Mouse (Mus musculus) G1E (cell line): ENCODE results near the gene Cotl1. TPM values are rescaled to one million over a fixed set of nuclear protein-coding genes. Genes with fewer than 3 reads are reported as not detected.

ENCODE experiments used
- ATAC-seq: 2 replicates; pipeline ENCODE4 v1.8.0; 2016; ENCODE audit warnings: mild to moderate bottlenecking; ENCODE audit not compliant: insufficient number of reproducible peaks, poor library complexity, low FRiP score, severe bottlenecking; ENCODE audit errors: extremely low read depth
- DNase-seq: peaks from one replicate; pipeline ENCODE4 v3.0.0; 2012; ENCODE audit warnings: low spot score
- H3K27me3 ChIP-seq: 2 replicates; pipeline ENCODE4 v1.6.1; 2012; ENCODE audit warnings: mild to moderate bottlenecking, low read length, inconsistent platforms; ENCODE audit not compliant: insufficient read depth
- H3K36me3 ChIP-seq: replicated peaks from 2 replicates; pipeline ENCODE3; 2012; ENCODE audit warnings: mild to moderate bottlenecking, inconsistent platforms
- H3K4me1 ChIP-seq: 2 replicates; pipeline ENCODE4 v1.6.1; 2012; ENCODE audit warnings: low read depth, low read length, inconsistent platforms, mixed read lengths; ENCODE audit not compliant: insufficient read depth
- H3K4me3 ChIP-seq: 2 replicates; pipeline ENCODE4 v1.5.1; 2012; ENCODE audit warnings: low read depth, mild to moderate bottlenecking, inconsistent platforms, low read length, moderate library complexity, mixed read lengths
- H3K9me3 ChIP-seq: replicated peaks from 2 replicates; pipeline ENCODE4 v1.6.1; 2012; ENCODE audit warnings: inconsistent platforms
- CTCF ChIP-seq: IDR thresholded peaks from 2 replicates; pipeline ENCODE4 v1.5.1; 2012; ENCODE audit warnings: low read depth, low read length, inconsistent platforms, mixed read lengths
- GATA1 ChIP-seq: IDR thresholded peaks from 2 replicates; pipeline ENCODE4 v1.6.1; 2012; ENCODE audit warnings: borderline replicate concordance, low read length, inconsistent platforms, mixed read lengths
- GATA2 ChIP-seq: IDR thresholded peaks from 2 replicates; pipeline ENCODE4 v1.6.1; 2012; ENCODE audit warnings: low read depth, low read length, inconsistent platforms, borderline replicate concordance
- POLR2AphosphoS5 ChIP-seq: IDR thresholded peaks from 2 replicates; pipeline ENCODE4 v1.6.1; 2012; ENCODE audit warnings: low read depth, low read length, inconsistent platforms; ENCODE audit not compliant: insufficient replicate concordance
- TAL1 ChIP-seq: conservative IDR thresholded peaks from 2 replicates; pipeline ENCODE4 v1.6.1; 2012; ENCODE audit warnings: low read depth, low read length, inconsistent platforms, mixed read lengths
- polyA plus RNA-seq: library from polyadenylated mRNA; stranded (reverse); fragments of >175 nt; gene quantifications from 2 replicates; pipeline ENCODE4 v1.2.3, GENCODE M21; 2012
- total RNA-seq, 2 experiments: library from RNA; stranded (forward) in 1 of 2; stranded (reverse) in 1 of 2; fragments of 200-1000 nt in 1 of 2; fragments of >200 nt in 1 of 2; fragmentation: Nextera tagmentation in 1 of 2; gene quantifications; 2 replicates each; pipeline ENCODE4 v1.2.3; 2014 to 2017

Gene Cotl1
- total and polyA plus RNA-seq, 3 experiments: 23.9 to 72.5 (median 63.4) TPM

DNA sequence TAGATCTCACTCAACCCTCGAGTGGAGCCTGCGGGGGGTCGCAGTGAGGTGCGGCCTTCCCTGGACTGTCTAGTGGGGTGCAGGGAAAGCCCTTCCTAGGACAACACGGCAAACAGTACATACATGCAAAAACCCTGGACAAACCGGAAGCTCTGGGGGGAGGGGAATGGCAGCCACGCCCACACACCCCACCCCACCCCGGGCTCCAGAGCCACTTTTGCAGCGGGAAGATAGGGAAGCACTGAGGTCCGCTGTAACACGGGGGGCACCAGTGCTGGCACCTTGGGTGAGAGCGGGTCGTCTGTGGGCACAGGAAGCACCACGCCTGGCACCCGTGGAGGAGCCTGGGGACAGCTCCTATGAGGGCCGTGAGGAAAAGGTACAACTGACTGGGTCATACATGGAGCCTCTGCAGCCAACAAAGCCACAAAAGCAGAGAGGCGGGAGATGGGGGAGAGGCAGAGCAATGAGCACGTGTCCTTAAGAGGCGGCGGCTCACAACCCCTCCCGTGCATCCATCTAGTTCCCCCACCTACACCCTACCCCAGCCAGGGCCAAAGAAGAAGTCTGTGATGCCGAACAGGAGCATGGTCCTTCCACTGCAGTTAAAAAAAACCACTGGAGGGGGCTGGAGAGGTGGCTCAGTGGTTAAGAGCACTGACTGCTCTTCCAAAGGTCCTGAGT, 74.4 kb downstream of the Cotl1 start:
- Histone ChIP-seq H3K4me1 (no peaks in the 10 kb centered on the region; the same call in 1 of the 2 replicates), H3K9me3 (no peaks in the 10 kb centered on the region), H3K4me3 (no peak overlapping the region), H3K36me3 (peaks cover 89% of the 10 kb centered on the region), H3K27me3 (no peaks in the 10 kb centered on the region)
- DNase-seq (no peak), ATAC-seq (no peak)
- TF ChIP-seq TAL1: no peak
- no peak for TF ChIP-seq GATA2

DNA sequence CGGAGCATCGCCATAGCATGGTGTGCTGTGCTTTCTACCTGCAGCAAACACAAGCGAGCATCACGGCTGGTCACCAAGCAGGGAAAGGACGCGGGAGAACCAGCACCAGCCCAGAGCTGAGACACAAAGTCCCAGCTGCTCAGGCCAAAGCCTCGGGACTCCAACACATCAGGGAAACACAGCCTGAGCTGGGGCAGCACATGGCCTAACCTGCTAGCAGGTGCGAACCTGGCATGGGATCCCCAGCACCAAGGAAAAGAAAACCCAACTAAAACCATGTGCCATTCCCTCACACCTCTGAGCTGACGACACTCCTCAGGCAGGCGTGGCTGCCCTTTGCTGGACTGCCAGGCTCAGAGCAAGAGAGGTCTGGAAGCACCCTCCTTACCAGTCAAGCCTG, 75.0 kb downstream of the Cotl1 start:
- H3K36me3 ChIP-seq: peaks cover 91% of the 10 kb centered on the region
- H3K27me3 ChIP-seq: no peaks in the 10 kb centered on the region
- H3K4me3 ChIP-seq: no peak overlapping the region
- no peak for TF ChIP-seq GATA1
- TF ChIP-seq POLR2AphosphoS5: no peak
- TF ChIP-seq TAL1: no peak
- TF ChIP-seq GATA2: no peak
- TF ChIP-seq CTCF: no peak
- no peaks in the 10 kb centered on the region for H3K9me3 ChIP-seq
- DNase-seq (no peak), ATAC-seq (no peak)
- H3K4me1 ChIP-seq: no peaks in the 10 kb centered on the region; the same call in 1 of the 2 replicates

DNA sequence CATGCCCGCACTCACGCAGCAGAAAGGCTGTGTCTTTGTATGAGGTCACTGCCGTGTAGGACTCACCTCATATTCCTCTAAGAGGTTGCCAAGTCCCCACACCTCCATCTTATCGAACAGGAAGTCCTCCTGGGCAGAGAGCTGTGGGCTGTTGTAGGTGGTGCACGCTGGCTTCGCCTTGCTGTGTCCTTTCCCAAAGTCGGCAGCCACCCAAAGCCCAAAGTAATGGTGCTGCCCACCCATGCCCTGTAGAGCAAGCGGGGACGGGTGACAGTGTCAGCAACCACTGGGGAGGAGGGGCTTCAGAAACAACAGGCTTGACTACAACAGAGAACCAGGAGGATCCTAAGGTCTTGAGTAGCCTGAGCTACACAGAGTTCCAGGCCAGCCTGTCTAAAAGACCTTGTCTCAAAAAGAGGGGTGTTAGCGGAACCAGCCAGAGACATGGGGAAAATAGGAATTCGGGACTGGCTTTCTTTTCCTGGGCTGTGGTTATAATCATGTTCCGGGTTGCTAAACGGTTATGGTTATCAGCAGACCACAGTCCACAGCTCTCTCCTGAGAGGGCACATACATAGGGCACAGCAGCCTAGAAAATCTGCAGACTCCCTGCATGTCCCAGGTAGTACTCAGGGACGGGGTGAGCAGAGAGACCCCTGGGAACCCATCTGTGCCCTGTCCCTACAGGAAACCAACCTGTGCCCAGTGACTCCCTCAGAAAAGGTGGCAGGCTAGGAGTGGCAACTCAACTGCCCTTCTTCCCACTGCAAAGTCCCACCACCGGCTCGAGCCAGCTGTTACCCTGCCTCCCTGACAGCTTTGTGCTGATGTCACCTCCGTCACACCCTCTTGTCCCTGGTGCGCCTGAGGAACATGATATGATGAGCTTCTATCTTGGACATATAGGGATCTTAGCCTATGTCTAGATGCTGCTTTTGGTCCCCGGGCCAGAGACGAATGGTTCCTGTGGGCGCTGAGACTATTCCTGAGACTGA, 77.8 kb downstream of the Cotl1 start:
- no peak for ATAC-seq
- TF ChIP-seq GATA2: no peak
- TF ChIP-seq CTCF: no peak
- TF ChIP-seq POLR2AphosphoS5: no peak
- TF ChIP-seq TAL1: no peak
- TF ChIP-seq GATA1: no peak
- Histone ChIP-seq H3K27me3 (no peaks in the 10 kb centered on the region), H3K4me3 (no peak overlapping the region), H3K9me3 (no peaks in the 10 kb centered on the region), H3K4me1 (no peaks in the 10 kb centered on the region; the same call in 1 of the 2 replicates), H3K36me3 (peaks cover 78% of the 10 kb centered on the region)
- no peak for DNase-seq

DNA sequence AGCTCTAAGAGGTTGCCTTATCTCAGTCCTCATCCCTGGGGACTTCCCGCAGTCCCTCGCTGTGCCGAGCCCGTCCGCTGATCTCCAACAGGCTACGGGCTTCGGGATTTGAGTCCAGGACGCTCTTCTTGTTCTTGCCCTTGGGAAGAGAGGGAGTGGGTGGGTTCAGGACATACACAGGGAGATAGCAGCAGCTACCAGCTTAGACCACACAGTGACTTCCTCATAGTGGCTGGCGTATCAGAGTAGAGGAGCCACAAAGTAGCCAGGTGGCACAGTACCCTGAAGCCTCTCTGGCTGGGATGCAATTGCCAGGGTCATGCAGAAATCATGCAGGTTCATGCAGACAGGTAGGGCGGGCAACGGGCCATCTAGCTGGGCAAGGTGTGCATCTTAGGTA, 78.7 kb downstream of the Cotl1 start:
- ATAC-seq (no peak), DNase-seq (no peak)
- Histone ChIP-seq H3K4me1 (no peaks in the 10 kb centered on the region; the same call in 1 of the 2 replicates), H3K36me3 (peaks cover 70% of the 10 kb centered on the region), H3K4me3 (no peak overlapping the region), H3K27me3 (no peaks in the 10 kb centered on the region; the same call in 1 of the 2 replicates), H3K9me3 (no peaks in the 10 kb centered on the region)
- TF ChIP-seq POLR2AphosphoS5 (no peak), GATA1 (no peak), GATA2 (no peak), TAL1 (no peak), CTCF (no peak)

Other genes starting within 250 kb of the Cotl1 start
- gene Taf1c, start 235.3 kb downstream of the Cotl1 start, total RNA-seq (2014; fragmentation: Nextera tagmentation): 6.6 and 7.1 TPM in 2 replicates
- 7.7 and 8.7 TPM in 2 replicates for gene Taf1c, start 235.3 kb downstream of the Cotl1 start, total RNA-seq (2017)
- 53.2 and 65.0 TPM in 2 replicates for gene Taf1c, start 235.3 kb downstream of the Cotl1 start, polyA plus RNA-seq
- gene Adad2, start 227.8 kb downstream of the Cotl1 start, total RNA-seq (2014; fragmentation: Nextera tagmentation): not detected in 2 replicates
- gene Adad2, start 227.8 kb downstream of the Cotl1 start, total RNA-seq (2017): not detected in 2 replicates
- gene Adad2, start 227.8 kb downstream of the Cotl1 start, polyA plus RNA-seq: not detected in 2 replicates
- gene Kcng4, start 204.9 kb downstream of the Cotl1 start, total RNA-seq (2014; fragmentation: Nextera tagmentation): not detected in 2 replicates
- gene Kcng4, start 204.9 kb downstream of the Cotl1 start, total RNA-seq (2017): 0.11 TPM in 1 of 2 replicates, not detected in the other
- not detected in 2 replicates for gene Kcng4, start 204.9 kb downstream of the Cotl1 start, polyA plus RNA-seq
- gene Wfdc1, start 174.2 kb downstream of the Cotl1 start, total RNA-seq (2014; fragmentation: Nextera tagmentation): not detected in 2 replicates
- gene Wfdc1, start 174.2 kb downstream of the Cotl1 start, total RNA-seq (2017): not detected in 2 replicates
- not detected in 2 replicates for gene Wfdc1, start 174.2 kb downstream of the Cotl1 start, polyA plus RNA-seq
- not detected in 2 replicates for gene Atp2c2, start 140.5 kb downstream of the Cotl1 start, total RNA-seq (2014; fragmentation: Nextera tagmentation)
- not detected in 2 replicates for gene Atp2c2, start 140.5 kb downstream of the Cotl1 start, total RNA-seq (2017)
- not detected in 2 replicates for gene Atp2c2, start 140.5 kb downstream of the Cotl1 start, polyA plus RNA-seq
- gene Tldc1, start 62.1 kb downstream of the Cotl1 start, total RNA-seq (2014; fragmentation: Nextera tagmentation): 6.6 and 8.1 TPM in 2 replicates
- gene Tldc1, start 62.1 kb downstream of the Cotl1 start, total RNA-seq (2017): 10.7 TPM in 2 replicates
- 7.2 and 8.4 TPM in 2 replicates for gene Tldc1, start 62.1 kb downstream of the Cotl1 start, polyA plus RNA-seq
- 3.9 and 4.0 TPM in 2 replicates for gene Klhl36, start 21.7 kb upstream of the Cotl1 start, total RNA-seq (2014; fragmentation: Nextera tagmentation)
- gene Klhl36, start 21.7 kb upstream of the Cotl1 start, total RNA-seq (2017): 8.7 and 9.6 TPM in 2 replicates
- gene Klhl36, start 21.7 kb upstream of the Cotl1 start, polyA plus RNA-seq: 7.3 and 8.0 TPM in 2 replicates
- gene Usp10, start 69.8 kb upstream of the Cotl1 start, total RNA-seq (2014; fragmentation: Nextera tagmentation): 108 and 110 TPM in 2 replicates
- 42.7 and 49.3 TPM in 2 replicates for gene Usp10, start 69.8 kb upstream of the Cotl1 start, total RNA-seq (2017)
- 45.2 and 61.0 TPM in 2 replicates for gene Usp10, start 69.8 kb upstream of the Cotl1 start, polyA plus RNA-seq
- not detected in 2 replicates for gene Gm20388, start 70.3 kb upstream of the Cotl1 start, total RNA-seq (2014; fragmentation: Nextera tagmentation)
- 0.05 TPM in 1 of 2 replicates, not detected in the other for gene Gm20388, start 70.3 kb upstream of the Cotl1 start, total RNA-seq (2017)
- gene Gm20388, start 70.3 kb upstream of the Cotl1 start, polyA plus RNA-seq: 0.02 TPM in 2 replicates
- gene Crispld2, start 151.9 kb upstream of the Cotl1 start, total RNA-seq (2014; fragmentation: Nextera tagmentation): 0.24 and 0.45 TPM in 2 replicates
- gene Crispld2, start 151.9 kb upstream of the Cotl1 start, total RNA-seq (2017): 2.8 and 3.7 TPM in 2 replicates
- gene Crispld2, start 151.9 kb upstream of the Cotl1 start, polyA plus RNA-seq: 0.23 and 0.24 TPM in 2 replicates